Mouse (Mus musculus) embryonic stem cell, embryonic (primary cell): ENCODE measurements around the gene C130032M10Rik.

ENCODE experiments used
- CTCF ChIA-PET, 4 experiments: fragments of 300-600 bp in 2 of 4; fragments of 350-600 bp in 2 of 4; sonication (Branson Sonifier 250); formaldehyde crosslinking; loops; one replicate each; lab custom pipeline; 2022; ENCODE audit warnings: inconsistent platforms in 2 of 4; lab: Charles Lee
- POLR2A ChIA-PET, 4 experiments: fragments of 300-600 bp in 2 of 4; fragments of 350-600 bp in 2 of 4; sonication (Branson Sonifier 250); formaldehyde crosslinking; loops; one replicate each; lab custom pipeline; 2022; ENCODE audit warnings: antibody characterized with exemption in 4 of 4, inconsistent platforms in 1 of 4; lab: Charles Lee

C130032M10Rik gene

GRCm38 (mm10) chr9:114502711-114503427 is 12.6 kb upstream of the C130032M10Rik start:
- POLR2A ChIA-PET = interaction anchor here (0.6 to 10.4 kb wide), 51 partner anchors 8 to 627 kb away, joined by 3 to 152 read pairs (median 4); partner anchors contain the start of genes C130032M10Rik (in 2 of the 4), Crtap (in 1 of the 4), Fbxl2 (in 1 of the 4) and Trim71 (in 1 of the 4)
- CTCF ChIA-PET = interaction anchor here (0.5 to 8.7 kb wide), 24 partner anchors 8 to 262 kb away, joined by 3 to 71 read pairs (median 4); no protein-coding TSS in a partner anchor

DNA sequence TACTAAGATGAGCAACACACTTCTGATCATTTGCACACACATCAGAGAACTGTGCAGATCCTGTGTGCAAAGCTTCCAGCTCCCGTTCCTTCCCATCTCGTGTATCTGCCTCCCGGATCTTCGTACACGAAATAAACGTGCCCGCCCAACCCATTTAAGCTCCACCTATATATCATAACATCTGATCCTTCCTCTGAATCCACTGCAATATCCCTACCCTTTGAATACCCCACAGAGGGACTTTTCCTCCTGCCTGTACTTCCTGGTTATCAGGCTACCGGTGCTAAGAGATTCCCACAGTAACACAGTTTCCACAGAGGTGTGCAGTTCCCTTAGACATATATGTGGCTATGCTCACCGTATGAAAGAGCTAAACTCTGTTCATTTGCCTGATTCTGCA is 10.7 kb upstream of the C130032M10Rik start, which contains the start of gene Ccr4:
Gene Ccr4, minus strand, starts transcription at position 101 of the 400 bp plus-strand sequence.
- CTCF ChIA-PET = interaction anchor here in 2 of 4 experiments (0.6 to 8.7 kb wide), 3 partner anchors 13 to 76 kb away, joined by 7 to 71 read pairs (median 7); no protein-coding TSS in a partner anchor
- POLR2A ChIA-PET = interaction anchor here (0.6 to 8.5 kb wide), 24 partner anchors 9 to 187 kb away, joined by 3 to 66 read pairs (median 4); partner anchors contain the start of gene C130032M10Rik (in 2 of the 4)

DNA sequence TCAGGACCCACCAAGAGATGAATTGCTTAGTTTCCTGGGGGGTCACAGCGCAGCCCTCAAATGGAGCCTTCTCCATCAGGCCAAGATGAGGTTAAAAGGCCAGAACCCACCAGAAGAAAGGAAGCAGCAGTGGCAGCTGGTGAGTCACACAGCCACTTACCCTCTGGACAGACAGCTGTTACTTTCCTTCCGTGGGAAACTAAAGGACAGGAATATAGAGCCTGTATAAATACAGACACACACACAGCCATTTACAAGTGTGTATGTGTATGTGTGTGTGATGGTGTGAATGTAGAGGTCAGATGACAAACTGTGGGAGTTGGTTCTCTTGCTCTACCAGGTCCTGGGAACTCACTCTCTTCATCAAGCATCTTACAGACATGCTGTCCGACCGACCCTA is 8.9 kb upstream of the C130032M10Rik start:
- POLR2A ChIA-PET = interaction anchor here in 3 of 4 experiments (0.6 to 8.5 kb wide), 8 partner anchors 10 to 204 kb away, joined by 3 to 66 read pairs (median 10); partner anchors contain the start of gene C130032M10Rik (in 2 of the 3)
- CTCF ChIA-PET = interaction anchor here in 2 of 4 experiments (0.6 to 1.0 kb wide), 4 partner anchors 9 to 279 kb away, joined by 3 to 10 read pairs (median 6); partner anchors contain the start of gene C130032M10Rik (in 1 of the 2)

DNA sequence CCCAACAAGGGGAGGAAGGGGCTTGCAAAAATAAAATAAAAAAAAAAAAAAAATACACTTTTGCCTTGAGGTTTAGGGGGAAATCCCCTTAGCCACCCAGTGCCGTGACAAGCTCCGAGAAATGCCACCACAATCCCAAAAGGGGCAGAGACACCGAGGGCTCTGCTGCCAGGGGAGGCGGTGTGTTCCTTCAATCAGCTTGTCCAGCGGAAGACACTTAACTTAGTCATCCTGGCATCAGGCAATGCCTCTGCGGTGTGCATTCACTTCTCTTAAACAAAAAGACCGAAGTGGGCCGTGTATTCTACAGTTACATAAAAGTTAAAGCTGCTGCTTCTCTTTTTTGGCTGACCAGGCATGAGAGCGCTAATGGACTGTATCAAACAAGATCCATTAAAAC is 8.1 kb upstream of the C130032M10Rik start:
- POLR2A ChIA-PET = interaction anchor here (0.5 to 8.5 kb wide), 15 partner anchors 8 to 804 kb away, joined by 3 to 66 read pairs (median 4); partner anchors contain the start of gene C130032M10Rik (in 2 of the 4)
- CTCF ChIA-PET = interaction anchor here in 3 of 4 experiments (0.6 to 0.9 kb wide), 3 partner anchors 39 to 278 kb away, joined by 3 to 4 read pairs (median 3); no protein-coding TSS in a partner anchor

GRCm38 (mm10) chr9:114509785-114510184 is 5.7 kb upstream of the C130032M10Rik start:
- POLR2A ChIA-PET = interaction anchor here in 3 of 4 experiments (0.5 to 10.9 kb wide), 11 partner anchors 7 to 430 kb away, joined by 3 to 141 read pairs (median 4); partner anchors contain the start of gene C130032M10Rik (in 1 of the 3)
- CTCF ChIA-PET = interaction anchor here in 1 of 4 experiments (1.6 kb wide), 1 partner anchor 9 kb away, joined by 7 read pairs; no protein-coding TSS in a partner anchor

- CTCF ChIA-PET = interaction anchor here in 1 of 4 experiments (0.7 to 1.2 kb wide), 2 partner anchors 34 to 35 kb away, joined by 3 to 6 read pairs; no protein-coding TSS in a partner anchor
- POLR2A ChIA-PET = interaction anchor here in 3 of 4 experiments (0.6 to 10.9 kb wide), 13 partner anchors 8 to 57 kb away, joined by 3 to 141 read pairs (median 5); partner anchors contain the start of gene Ccr4 (in 1 of the 3)
Observed at GRCm38 (mm10) chr9:114512831-114513230, 2.7 kb upstream of the C130032M10Rik start.

DNA sequence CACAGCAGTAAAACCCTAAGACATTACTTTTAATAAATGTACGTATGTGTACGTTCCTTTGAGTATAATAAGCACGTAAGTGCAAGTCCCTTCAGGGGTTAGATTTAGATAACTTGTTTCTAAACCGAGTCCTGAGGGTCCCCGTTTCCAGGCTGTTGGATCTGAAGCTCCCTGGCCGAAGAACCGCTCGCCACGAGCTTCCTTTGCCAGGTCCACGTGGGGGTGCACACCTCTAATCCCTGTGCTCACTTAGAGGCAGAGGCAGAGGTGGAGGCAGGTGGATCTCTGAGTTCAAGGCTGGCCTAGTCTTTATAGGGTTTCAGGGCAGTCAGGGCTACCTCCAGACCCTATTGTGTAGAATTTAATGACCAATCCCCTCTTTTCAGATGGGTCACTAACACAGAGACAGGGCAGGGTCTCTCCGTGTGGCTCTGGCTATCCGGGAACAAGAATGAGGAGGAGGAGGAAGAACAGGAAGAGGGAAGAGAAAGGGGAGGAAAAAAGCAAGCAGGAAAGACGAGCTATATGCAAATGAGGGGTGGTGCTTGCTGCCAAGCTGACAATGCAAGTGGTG is 2.5 kb downstream of the C130032M10Rik start:
- ChIA-PET POLR2A (interaction anchor here (0.5 to 10.9 kb wide), 34 partner anchors 9 to 118 kb away, joined by 3 to 141 read pairs (median 5); partner anchors contain the start of gene Ccr4 (in 2 of the 4)), CTCF (interaction anchor here (0.7 to 2.1 kb wide), 13 partner anchors 8 to 100 kb away, joined by 3 to 9 read pairs (median 4); partner anchors contain the start of gene Ccr4 (in 1 of the 4))

DNA sequence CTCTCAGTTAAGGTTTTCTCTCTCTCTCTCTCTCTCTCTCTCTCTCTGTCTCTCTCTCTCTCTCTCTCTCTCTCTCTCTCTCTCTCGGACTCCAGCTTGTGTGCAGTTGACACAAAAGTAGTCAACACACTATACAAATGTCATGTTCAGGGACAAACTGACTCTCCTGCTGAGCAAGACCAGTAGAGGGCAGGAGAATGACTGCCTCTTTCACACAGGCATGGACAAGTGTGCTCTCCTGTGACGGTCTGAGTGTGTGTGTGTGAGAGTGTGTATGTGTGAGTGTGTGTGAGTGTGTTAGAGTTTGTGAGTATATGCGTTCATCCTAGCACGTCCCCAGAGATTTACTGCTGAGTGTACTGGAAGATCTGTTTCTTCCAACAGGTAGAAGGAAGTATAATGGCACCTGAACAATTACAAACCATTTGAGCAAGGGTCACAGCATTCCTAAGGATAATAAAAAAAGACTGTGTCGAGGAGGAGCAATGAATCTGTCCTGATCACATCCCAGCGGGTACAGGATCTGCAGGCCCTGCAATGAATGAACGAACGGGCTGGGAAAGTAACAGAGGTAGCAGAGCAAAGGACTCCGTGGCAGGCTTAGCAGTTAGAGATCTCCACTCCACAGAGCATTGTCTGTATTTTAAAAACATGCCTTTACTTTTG is 3.4 kb downstream of the C130032M10Rik start:
- CTCF ChIA-PET = interaction anchor here (0.5 to 2.1 kb wide), 10 partner anchors 9 to 101 kb away, joined by 3 to 9 read pairs (median 4); partner anchors contain the start of gene Ccr4 (in 1 of the 4)
- POLR2A ChIA-PET = interaction anchor here (0.5 to 10.9 kb wide), 30 partner anchors 9 to 128 kb away, joined by 3 to 141 read pairs (median 6); partner anchors contain the start of genes Ccr4 (in 1 of the 4) and Crtap (in 1 of the 4)

DNA sequence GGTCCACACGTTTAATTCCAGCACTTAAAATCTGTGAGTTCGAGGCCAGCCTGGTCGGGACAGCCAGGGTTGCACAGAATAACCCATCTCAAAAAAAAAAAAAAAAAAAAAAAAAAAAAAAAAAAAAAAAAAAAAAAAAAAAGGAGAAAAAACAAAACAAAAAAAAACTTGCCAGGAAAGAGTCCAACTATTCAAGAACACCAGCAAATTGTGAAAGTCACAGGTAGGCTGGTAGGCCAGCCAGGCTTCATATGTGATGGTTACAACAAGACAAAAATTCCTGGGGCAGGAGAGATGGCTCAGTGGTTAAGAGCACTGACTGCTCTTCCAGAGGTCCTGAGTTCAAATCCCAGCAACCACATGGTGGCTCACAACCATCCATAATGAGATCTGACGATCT is 5.0 kb downstream of the C130032M10Rik start:
- ChIA-PET CTCF (interaction anchor here in 2 of 4 experiments (1.1 to 1.7 kb wide), 3 partner anchors 14 to 105 kb away, joined by 3 to 7 read pairs (median 5); no protein-coding TSS in a partner anchor), POLR2A (interaction anchor here in 3 of 4 experiments (1.0 to 6.9 kb wide), 11 partner anchors 10 to 55 kb away, joined by 3 to 39 read pairs (median 4); partner anchors contain the start of gene Ccr4 (in 1 of the 3))

DNA sequence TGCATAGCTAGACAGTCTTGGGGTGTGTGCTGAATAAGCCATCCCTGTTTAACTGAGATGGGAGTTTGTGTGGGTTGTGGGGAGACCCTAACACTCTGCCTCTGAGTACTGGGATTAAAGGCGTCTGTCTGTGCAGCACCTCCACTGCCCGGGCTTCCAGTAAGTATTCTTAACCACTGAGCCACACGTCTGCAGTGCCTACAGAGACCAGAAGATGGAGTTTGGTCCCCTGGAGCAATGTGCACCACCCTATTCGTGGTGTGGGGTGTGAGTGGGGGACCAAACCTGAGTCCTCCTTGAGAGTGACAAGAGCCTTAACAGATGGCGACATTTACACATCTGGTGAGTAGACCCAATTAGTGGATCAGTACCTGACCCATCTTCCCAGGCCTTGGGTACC is 6.5 kb downstream of the C130032M10Rik start:
- CTCF ChIA-PET = interaction anchor here in 2 of 4 experiments (0.6 to 1.7 kb wide), 6 partner anchors 13 to 106 kb away, joined by 3 to 5 read pairs (median 3); no protein-coding TSS in a partner anchor

DNA sequence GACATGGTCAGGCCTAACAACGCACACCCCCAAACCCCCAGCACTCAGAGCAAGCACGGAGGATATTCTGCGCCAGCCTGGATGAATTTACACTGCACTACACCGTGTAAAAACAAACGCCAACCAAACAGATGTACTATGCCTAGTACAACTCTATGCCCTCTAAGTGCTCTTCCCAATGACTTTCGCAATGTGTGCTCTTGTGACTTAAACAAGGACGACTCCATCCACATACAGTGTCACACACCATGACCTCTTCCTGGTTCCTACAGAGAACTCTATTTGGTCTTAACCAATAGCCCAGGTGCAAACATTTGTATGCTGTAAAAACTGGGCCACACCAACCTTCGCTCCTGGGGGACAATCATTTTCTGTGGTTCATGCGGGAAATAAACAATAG is 7.0 kb downstream of the C130032M10Rik start:
- POLR2A ChIA-PET = interaction anchor here (0.6 to 15.0 kb wide), 9 partner anchors 13 to 1201 kb away, joined by 3 to 353 read pairs (median 7); no protein-coding TSS in a partner anchor
- CTCF ChIA-PET = interaction anchor here in 2 of 4 experiments (1.1 to 1.7 kb wide), 3 partner anchors 12 to 34 kb away, joined by 3 to 5 read pairs (median 5); no protein-coding TSS in a partner anchor

More for the DNA sequence above, 6.5 kb downstream of the C130032M10Rik start:
- POLR2A ChIA-PET = interaction anchor here in 2 of 4 experiments (0.7 to 6.9 kb wide), 8 partner anchors 11 to 29 kb away, joined by 3 to 39 read pairs (median 4); no protein-coding TSS in a partner anchor

- ChIA-PET POLR2A (interaction anchor here in 3 of 4 experiments (0.7 to 15.0 kb wide), 18 partner anchors 9 to 131 kb away, joined by 3 to 353 read pairs (median 8); partner anchors contain the start of genes C130032M10Rik (in 2 of the 3) and Ccr4 (in 1 of the 3)), CTCF (interaction anchor here in 3 of 4 experiments (0.6 to 1.2 kb wide), 5 partner anchors 10 to 56 kb away, joined by 3 to 7 read pairs (median 3); no protein-coding TSS in a partner anchor)
Observed at GRCm38 (mm10) chr9:114525073-114525633, 9.7 kb downstream of the C130032M10Rik start.

- ChIA-PET POLR2A (interaction anchor here (0.6 to 15.0 kb wide), 28 partner anchors 8 to 131 kb away, joined by 3 to 353 read pairs (median 5); partner anchors contain the start of genes C130032M10Rik (in 2 of the 4), Ccr4 (in 1 of the 4), Glb1 (in 1 of the 4) and Tmppe (in 1 of the 4)), CTCF (interaction anchor here in 3 of 4 experiments (0.6 to 0.8 kb wide), 5 partner anchors 8 to 56 kb away, joined by 3 to 7 read pairs (median 3); no protein-coding TSS in a partner anchor)
Observed at GRCm38 (mm10) chr9:114525891-114526290, 10.4 kb downstream of the C130032M10Rik start.

- ChIA-PET POLR2A (interaction anchor here (0.5 to 15.0 kb wide), 25 partner anchors 8 to 126 kb away, joined by 3 to 353 read pairs (median 7); partner anchors contain the start of genes C130032M10Rik (in 2 of the 4), Ccr4 (in 1 of the 4), Glb1 (in 1 of the 4) and Tmppe (in 1 of the 4)), CTCF (interaction anchor here in 2 of 4 experiments (0.6 to 0.9 kb wide), 2 partner anchors 24 to 309 kb away, joined by 3 to 4 read pairs; no protein-coding TSS in a partner anchor)
Observed at GRCm38 (mm10) chr9:114526581-114526980, 11.1 kb downstream of the C130032M10Rik start.

DNA sequence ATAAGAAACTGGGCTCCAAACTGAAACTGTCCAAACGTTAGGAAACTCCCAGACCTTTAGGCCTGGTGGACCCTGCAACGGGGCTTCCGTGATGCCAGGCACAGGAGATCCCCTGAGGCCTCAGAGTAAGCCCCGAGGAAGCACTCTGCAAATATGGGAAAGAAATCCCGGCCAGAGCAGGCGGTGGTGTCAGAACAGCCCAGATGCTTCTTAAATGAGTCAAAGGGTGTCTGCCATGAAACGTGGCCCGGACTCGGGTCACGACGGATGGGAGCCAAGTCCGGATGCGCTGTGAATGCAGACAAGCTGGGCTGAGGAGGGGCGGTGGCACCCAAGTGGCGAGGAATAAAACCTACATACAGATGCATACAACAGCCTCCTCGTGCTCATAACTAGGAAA is 11.6 kb downstream of the C130032M10Rik start:
- ChIA-PET CTCF (interaction anchor here in 3 of 4 experiments (0.6 to 1.4 kb wide), 4 partner anchors 9 to 309 kb away, joined by 3 to 4 read pairs (median 4); no protein-coding TSS in a partner anchor), POLR2A (interaction anchor here (0.5 to 15.0 kb wide), 31 partner anchors 8 to 112 kb away, joined by 3 to 353 read pairs (median 7); partner anchors contain the start of genes C130032M10Rik (in 2 of the 4), Ccr4 (in 2 of the 4), Cnot10 (in 1 of the 4) and Trim71 (in 1 of the 4))
